Mouse (Mus musculus) erythroblast, adult 5-6 weeks (primary cell): ENCODE results near the gene Myh14. TPM values are rescaled to one million over a fixed set of nuclear protein-coding genes. Genes with fewer than 3 reads are reported as not detected.

ENCODE experiments used
- ATAC-seq: replicated peaks from 2 replicates; pipeline ENCODE4 v1.8.0; 2016; ENCODE audit warnings: moderate number of reproducible peaks, mild to moderate bottlenecking, moderate TSS enrichment, inconsistent platforms; ENCODE audit not compliant: poor library complexity, low FRiP score, severe bottlenecking
- total RNA-seq, 2 experiments: library from RNA; stranded (forward) in 1 of 2; stranded (reverse) in 1 of 2; fragments of 150-400 nt in 1 of 2; fragments of 200-764, 138-1000 nt in 1 of 2; gene quantifications; 2 replicates each; pipeline versions ENCODE4 v1.2.3 to v1.2.4; 2015 to 2017; ENCODE audit warnings: low replicate concordance in 2 of 2

Myh14 gene
- total RNA-seq, 2 experiments from 2014 or later: not detected

DNA sequence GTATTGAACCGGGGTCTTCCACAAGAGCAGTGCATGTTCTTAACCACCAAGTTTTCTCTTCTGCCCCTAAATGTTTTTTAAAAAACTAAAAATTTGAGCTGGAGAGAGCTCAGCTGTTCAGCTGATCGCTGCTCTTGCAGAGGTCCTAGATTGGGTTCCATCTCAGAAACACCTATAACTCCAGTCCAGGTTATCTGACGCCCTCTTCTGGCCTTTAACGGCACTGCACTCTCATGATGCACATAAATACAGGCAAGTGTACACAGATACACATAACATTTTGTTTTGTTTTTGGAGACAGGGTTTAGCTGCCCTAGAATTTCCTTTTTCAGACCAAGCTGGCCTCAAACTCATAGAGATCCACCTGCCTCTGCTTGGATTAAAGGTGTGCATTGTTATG, 3.9 kb upstream of the Myh14 start:
- ATAC-seq: no peak

DNA sequence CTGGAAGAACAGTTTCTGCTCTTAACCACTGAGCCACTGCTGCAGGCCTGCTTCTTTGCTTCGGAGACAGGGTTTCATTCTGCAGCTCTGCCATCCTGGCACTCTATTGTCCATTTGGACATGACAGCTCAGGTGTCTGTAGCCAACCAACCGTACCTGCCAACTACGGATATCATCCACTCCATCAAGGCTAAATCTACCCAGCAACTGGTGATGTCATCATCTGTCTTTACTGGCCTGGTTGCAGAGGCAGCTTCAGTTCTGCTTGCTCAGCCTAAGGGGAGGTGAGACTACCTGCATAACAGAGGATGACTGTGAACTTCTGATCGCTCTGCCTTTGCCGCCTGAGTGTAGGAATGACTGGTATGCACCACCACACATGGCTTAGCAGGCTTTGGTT, 1.6 kb upstream of the Myh14 start:
- no peak for ATAC-seq

DNA sequence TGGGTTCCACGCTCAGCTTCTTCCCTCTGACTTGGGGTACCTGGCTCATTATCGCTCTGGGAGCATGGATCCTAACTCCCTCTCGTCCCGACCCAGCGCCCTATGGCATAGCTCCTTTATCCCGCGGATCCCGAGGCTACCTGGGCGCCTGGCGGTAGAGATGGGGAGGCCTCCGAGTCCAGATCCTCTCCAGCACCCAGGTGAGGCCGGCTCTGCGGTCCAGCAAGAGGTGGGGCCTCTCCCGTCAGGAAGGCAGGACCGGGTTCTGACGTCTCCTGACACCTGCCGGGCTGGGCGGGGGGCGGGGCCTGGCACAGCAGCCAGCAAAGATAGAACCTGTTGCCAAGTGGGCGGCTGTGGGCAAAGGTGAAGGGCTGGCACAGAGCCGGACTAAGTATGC, 1.5 kb downstream of the Myh14 start:
- ATAC-seq: no peak

DNA sequence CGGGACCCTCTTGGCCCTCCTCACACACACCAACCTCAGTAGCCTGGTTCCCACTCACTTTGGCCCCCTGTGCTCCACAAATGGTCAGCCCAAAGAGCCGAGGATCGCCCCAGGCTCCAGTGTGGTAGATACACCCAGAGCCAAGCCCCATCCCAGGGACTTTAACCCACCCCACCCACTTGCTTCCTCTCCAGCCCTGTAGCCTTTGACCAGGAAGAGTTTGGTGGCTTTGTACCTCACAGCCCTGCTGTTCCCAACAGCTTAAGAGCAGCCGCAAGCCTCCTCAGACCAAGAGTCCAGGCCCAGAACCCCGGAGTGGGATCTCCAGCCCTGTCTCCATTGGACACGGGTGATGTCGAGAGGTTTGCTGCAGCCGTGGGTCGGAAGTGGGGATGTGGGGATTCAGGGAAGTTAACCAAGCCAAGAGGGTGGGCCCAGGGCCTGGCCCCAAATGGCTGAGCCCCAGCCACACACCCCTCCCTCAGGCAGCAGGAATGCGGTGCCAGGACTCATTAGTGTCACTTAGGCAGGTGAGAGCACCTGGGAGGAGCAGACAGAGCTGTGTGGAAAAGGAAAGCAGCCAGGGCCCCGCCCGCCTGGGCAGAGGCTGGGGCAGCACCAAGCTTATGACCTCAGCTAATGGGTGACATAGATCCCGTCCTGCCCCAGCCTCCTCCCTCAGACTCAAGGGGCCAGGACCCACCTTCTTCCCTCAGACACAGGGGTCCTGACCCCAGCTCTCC, 2.5 kb downstream of the Myh14 start:
- ATAC-seq: no peak

DNA sequence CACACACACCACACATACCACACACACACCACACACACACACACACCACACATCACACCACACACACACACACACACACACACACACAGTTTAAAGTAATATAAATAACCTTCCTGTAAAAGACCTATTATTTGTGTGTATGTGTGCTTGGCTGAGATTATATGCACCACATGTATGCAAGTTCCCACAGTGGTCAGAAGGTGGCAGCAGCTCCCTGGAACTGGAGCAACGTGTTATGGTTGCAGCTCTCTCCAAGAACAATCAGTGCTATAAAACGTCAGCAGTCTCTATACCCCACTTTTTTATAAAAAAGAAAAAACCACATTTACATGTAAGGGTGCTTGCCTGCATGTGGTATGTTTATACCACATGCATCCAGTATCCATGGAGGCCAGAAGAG, 4.2 kb downstream of the Myh14 start:
- no peak for ATAC-seq

DNA sequence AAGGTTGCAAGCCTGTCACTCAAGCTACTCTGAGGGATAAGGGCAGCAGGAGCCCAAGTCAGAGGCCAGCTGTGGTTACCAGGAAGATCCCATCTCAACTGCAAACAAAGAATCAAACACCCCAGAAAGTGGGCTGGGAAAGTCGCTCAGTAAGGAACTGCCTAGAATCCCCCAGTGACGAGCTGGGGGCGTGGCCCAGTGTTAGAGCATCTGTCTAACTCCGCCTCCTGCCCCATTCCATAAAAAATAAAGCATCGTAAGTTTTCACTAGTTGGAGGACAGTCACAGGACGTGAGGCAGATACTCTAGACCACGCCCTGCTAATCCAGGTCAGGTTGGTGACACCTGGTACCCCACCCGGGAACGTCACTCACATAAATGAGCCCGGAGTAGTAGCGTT, 5.9 kb downstream of the Myh14 start:
- ATAC-seq: no peak

DNA sequence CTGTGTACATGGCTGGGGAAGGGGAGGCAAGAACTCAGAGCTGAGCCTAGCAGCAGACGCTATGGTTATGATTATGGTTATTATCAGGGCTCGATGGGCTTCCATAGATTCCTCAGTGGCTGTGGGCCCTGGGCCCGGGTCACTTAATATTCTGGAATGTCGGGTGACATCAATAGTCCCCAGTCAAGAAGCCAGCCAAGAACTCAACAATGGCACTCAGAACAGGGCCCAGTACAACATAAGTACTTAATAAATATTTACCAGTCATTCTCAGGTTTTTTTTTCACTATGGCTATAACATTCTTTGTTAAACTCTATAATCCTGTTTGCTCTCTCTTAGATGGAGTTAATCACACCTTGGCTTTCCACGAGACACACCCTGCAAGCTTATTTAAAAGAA, 7.1 kb downstream of the Myh14 start:
- ATAC-seq: no peak

DNA sequence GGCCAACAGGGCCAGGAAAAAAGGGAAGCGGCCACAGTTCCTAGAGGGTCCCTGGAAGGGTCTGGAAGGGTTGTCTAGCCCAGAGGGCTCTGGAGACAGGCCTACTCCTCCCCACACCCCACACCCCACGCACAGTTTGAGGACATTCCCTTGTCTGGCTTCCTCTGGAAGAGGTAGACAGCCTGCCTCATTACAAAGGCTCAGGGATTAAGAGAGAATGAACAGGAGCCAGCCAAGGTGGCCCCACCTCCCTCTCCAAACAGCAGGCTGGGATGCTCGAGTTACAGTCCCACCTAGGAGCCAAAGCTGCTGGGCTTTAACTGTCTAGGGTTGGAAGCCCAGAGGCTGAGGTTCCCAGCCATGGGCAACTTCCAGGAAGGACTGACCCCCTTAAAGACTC, 8.1 kb downstream of the Myh14 start:
- ATAC-seq: no peak

DNA sequence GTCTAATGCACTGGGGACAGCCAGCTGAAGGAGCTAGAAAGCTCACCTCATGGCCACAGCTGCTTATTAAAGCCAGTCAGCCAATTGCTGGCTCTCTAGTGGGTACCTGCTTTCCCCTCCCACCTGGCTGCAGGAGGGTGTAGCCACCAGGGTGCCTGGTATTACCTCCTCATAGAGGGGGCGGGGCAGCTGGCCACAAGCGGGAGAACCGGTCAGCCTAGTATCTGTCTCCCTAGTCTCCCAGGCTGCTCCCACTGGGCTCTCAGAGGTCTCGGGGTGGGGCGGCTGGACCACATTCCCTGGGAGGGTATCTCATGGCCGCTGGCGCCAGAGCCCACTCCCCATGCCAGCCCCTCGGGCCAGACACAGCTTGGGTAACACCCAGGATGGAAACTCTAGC, 8.5 kb downstream of the Myh14 start:
- ATAC-seq: no peak

DNA sequence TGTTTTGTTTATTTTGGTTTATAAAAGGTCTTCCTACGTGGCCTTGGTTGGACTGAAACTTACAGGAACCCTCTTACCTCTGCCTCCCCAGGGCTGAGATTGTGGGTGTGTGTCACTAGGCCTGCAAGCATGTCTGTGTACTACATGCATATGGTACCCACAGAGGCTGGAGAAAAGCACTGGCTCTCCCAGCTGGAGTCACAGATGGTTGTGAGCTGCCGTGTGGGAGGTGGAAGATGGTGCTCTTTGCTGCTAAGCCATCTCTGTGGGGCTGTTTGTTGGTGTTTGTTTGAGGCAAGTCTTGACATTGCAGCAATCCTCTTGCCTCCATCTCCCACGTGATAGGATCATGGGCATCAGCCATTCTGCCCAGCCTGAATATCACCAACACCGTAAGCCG, 9.4 kb downstream of the Myh14 start:
- ATAC-seq: no peak

DNA sequence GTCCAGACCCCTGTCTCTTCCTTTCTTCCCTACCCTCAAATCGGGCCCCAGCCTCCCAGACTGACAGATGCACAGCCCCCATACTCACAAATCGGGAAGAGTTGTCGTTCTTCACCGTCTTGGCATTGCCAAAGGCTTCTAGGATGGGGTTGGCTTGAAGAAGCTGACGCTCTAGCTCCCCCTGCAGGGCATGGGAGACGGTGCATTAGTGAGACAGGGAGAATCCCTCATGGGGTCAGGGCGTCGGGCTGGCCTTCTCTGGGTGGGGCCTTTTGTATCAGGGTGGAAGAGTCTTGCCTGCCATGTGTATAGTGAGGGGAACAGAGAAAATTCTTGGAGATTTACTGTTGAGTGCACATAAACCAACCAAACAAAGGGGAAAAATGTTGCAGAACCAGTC, 15.1 kb downstream of the Myh14 start:
- peak; percentile 79; the same call in 1 of the 2 replicates for ATAC-seq

DNA sequence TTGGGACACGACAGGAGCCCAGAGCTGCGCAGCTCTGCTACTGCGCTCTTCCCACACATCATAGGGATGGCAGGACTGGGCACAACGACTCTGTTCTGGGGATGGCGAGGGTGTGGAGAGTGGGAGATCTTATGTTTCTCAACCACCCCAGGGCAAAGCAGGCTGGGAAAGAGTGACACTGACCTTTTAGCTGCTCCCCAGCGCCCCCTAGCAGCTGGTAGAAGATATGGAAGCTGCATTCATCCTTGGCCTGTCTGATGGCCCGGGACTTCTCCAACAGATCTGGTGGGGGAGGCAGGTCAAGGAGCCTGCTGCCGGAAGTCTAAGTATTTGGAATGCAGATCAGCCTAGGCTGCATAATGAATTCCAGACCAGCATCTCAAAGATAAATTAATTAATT, 16.9 kb downstream of the Myh14 start:
- ATAC-seq: no peak

DNA sequence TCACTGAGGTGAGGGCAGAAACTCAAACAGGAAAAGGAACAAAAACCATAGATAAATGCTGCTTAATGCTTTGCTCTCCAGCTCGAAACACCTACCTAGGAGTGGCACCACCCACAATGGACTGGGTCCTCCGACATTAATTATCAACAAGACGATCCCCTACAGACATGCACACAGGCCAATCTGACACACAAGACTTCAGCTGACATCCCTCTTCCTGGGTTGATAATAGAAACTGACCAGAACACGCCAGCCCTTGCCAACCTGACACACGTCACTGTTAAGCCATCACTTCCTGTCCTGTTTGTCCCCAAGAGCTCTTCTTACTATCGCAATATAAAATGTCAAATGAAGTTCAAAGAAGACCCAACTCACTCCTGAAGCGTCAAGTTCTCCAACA, 19.2 kb downstream of the Myh14 start:
- no peak for ATAC-seq

DNA sequence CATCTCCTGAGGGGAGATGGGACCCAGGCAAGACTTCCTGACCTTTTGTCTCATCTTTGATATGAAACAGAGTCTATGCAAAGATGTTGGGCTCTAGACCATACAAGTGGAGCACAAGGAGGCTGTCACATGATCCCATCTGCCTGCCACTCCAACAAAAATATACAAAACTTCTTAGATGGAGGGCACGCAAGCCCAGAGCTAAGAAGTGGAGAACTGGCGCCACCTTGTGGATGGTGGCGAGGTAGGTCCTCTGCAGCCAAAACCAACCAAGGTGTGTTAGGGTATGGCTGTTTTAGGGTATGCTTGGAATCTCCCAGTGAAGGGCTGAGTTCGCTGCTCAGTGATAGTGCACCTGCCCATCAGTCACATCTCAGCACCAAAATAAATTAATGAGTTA, 20.7 kb downstream of the Myh14 start:
- no peak for ATAC-seq

DNA sequence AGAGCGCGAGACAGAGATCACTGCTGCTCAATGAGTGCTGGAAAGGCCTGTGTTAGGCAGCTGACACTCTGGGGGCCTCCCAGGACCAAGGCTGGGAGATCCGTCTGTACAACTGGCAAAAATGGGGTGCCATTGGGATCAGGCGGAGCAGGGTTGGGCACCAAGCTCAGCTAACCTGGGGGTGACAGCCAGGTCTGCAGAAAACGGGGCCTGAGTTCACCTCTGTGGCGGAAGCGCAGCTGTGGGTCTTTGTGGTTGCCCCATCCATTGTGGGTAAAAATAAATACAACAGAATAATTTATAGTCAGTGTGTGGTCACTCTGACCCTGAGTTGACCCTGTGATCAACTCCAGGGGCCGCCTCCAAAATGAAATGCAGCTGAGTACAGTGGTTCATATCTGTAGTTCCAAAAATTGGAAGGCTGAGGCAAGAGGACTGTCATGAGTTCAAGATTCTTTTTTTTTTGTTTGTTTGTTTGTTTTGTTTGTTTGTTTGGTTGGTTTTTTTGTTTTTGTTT, 21.5 kb downstream of the Myh14 start:
- ATAC-seq: no peak

DNA sequence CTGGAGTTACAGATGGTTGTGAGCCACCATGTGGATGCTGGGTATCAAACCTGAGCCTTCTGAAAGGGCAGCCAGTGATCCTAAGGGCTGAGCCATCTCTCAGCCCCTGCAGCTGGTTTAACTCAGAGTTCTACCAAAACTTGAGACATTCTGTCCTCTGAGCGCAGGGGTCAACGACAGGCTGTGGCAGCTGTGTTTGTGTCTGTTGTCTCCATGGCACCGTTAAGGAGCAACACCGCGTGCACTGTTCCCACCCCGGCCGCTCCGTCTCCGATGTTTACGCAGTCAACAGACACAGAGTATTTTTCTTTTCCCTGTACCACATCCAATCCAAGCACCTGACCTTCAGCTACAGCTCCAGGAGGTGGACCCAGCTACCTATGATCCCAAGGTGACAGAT, 22.9 kb downstream of the Myh14 start:
- ATAC-seq: no peak; the same call in 1 of the 2 replicates

DNA sequence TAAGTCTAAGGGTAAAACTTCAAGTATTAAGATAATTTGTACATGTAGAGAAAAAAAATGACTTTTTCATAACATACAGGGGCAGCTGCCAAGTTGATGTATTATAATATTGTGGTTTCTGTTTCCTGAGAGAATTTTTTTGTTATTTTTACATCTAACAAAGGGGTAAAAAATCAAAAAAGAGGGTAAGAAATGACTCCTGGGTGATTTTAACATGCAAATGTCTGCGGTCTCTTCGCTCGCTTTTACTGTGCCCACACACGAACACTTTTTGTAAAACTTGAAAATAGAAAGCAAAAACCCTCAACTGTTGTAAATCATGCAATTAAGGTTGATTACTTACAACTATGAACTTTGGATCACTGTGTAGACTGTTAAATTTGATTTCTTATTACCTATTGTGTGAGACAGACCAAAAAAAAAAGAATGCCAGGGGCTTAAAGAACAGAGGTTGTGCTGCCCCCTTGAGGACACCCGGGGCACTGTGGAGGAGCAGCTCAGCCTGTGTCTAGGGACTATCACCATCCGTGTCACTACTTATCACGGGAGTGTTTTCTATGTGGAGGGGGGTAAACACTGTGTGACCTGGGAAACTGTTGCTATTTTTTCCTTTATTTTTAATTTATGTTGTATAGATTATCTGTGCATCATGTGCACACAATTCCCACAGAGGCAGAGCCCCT, 23.5 kb downstream of the Myh14 start:
- no peak for ATAC-seq

DNA sequence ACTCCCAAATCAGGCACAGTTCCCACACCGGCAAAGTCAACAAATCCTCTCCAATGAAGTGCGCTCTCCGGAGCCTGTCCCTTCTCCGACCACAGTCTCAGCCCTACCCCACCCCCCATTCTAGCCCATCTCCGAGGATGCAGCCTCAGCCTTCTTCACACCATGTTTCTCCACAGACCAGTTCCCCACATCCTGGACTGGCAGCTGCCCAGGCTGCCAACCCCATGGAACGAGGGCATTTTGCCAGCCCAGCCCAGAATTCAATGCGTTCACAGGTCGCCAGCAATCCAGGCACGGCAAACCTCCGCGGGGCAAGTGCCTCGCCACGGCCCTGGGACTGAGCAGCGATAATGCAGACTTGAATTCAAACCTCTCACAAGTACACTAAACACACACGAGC, 24.7 kb downstream of the Myh14 start:
- no peak for ATAC-seq

DNA sequence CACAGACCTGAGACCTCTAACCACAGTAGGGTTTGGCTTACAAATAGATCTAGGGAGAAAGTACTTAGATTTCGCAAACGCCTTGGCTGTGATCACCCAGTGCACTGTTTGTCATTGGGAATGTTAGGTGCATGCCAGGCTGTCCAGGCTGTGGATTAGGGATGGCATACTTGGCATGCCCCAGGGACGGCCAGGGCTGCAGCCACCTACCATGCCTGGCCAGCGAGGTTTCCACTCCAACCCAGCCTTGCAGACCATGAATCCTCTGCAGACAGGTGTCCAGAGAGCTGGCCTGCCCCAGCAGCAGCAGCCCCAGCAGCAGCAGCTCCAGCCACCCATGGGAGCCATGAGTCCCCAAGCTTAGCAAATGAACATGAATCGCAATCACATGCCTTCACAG, 25.4 kb downstream of the Myh14 start:
- no peak for ATAC-seq

DNA sequence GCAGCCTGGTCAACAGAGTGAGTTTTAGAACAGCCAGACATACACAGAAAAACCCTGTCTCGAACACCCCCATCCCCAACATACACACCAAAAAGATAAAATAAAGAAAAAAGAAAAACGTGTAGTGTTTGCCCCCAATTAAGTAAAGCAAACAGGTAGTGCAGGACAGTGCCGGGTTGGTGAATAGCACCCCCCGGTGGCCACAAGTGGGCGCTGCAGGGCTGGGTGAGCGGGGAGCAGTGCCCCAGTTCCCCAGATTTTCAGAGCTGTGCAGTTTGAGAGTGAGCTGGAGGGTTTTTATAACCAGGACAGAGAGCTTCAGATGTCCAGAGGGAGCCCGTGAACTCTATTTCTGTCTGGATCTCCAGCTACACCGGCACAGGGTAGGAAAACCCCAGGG, 28.8 kb downstream of the Myh14 start:
- peak; percentile 67; the same call in 1 of the 2 replicates for ATAC-seq

DNA sequence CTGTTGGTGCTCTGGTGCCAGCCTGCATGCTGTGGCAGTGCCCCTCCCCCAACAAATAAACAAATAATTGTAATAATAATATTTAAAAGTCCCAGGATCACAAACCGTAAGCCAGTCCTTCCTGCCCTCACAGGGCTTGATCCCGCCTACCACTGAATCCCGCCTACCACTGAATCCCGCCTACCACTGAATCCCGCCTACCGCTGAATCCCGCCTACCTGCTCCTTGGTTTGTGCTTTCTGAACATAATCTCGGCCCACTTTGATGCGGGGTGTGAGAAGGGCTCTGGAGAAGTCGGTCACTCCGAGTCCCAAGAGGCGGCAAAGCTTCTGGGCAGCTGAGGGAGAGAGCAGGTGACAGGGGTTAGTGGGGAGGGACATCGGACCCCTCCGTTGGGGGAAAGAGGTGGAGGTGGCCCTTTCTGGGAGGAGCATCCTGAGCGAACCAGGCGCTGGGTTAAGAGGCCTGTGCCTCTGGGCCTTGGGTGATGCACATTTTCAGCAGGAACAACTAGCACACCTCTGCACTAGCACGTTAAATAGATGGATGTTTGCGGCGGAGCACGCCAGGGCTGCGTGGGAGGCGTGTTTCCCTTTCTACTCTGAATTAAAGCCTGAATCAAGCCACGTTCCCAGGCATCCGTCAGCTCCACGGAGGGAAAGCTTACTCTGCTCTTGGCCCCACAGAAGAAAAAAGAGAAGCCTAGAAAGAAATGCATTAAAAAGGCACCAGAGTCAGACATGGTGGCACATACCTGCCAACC, 29.6 kb downstream of the Myh14 start:
- no peak for ATAC-seq
